Mouse (Mus musculus) gastrocnemius, postnatal 36 days (tissue): ENCODE results near the gene Man2a1. TPM values are rescaled to one million over a fixed set of nuclear protein-coding genes. Genes with fewer than 3 reads are reported as not detected.
A peak's percentile ranks its signal among the peaks of the same experiment; 100 is the strongest.

ENCODE experiments used
- DNase-seq, 2 experiments: peaks; one replicate each; pipeline ENCODE4 v3.0.0; 2022
- intact Hi-C: fragments of 180-260 bp; cut with DNase I; formaldehyde crosslinking; loops from one replicate; pipeline ENCODE4 v1.15.1; 2025
- long read RNA-seq, 2 experiments: library from polyadenylated mRNA; stranded (forward); transcript quantifications; one replicate each; pipeline ENCODE4 v2.0.0; 2021
- total RNA-seq, 2 experiments: library from RNA; stranded (reverse); gene quantifications; 2 replicates each; pipeline ENCODE4 v1.2.3; 2021

The Man2a1 gene
- 1 to 10 TPM; 6.9 to 7.6 TPM for total RNA-seq
- long read RNA-seq, experiment 1, partial matches to known transcripts, result 0 of 2 reads
- long read RNA-seq, experiment 1, other reads (novel, unspliced or antisense), result 2 of 2 reads
- long read RNA-seq, experiment 2, partial matches to known transcripts, result 0 of 1 reads
- long read RNA-seq, experiment 2, other reads (novel, unspliced or antisense), result 1 of 1 reads

GRCm38 (mm10) chr17:64600372-64601090 lies at the start of gene Man2a1:
TSS of gene Man2a1 (plus strand) at chr17:64600736.
- peak; percentile 84 for DNase-seq
- intact Hi-C loops, result loop anchor here (5.0 to 10.0 kb wide), 3 partner anchors 82 to 274 kb away; no protein-coding TSS in a partner anchor

- intact Hi-C loops, result no loop called here
- no peak for DNase-seq
Measured at GRCm38 (mm10) chr17:64553358-64553757, 47.2 kb upstream of the Man2a1 start.

GRCm38 (mm10) chr17:64554901-64555300 lies 45.6 kb upstream of the Man2a1 start:
- intact Hi-C loops, result no loop called here
- no peak for DNase-seq

- intact Hi-C loops, result no loop called here
- no peak for DNase-seq
Measured at GRCm38 (mm10) chr17:64556661-64557445, 43.7 kb upstream of the Man2a1 start.

- no peak for DNase-seq
- intact Hi-C loops, result no loop called here
Measured at GRCm38 (mm10) chr17:64558994-64559540, 41.5 kb upstream of the Man2a1 start.

GRCm38 (mm10) chr17:64566435-64566834 lies 34.1 kb upstream of the Man2a1 start:
- intact Hi-C loops, result no loop called here
- no peak for DNase-seq

GRCm38 (mm10) chr17:64567546-64567945 lies 33.0 kb upstream of the Man2a1 start:
- no peak for DNase-seq
- intact Hi-C loops, result no loop called here

- intact Hi-C loops, result no loop called here
- DNase-seq, result no peak
Measured at GRCm38 (mm10) chr17:64573981-64574380, 26.6 kb upstream of the Man2a1 start.

- DNase-seq, result no peak
- intact Hi-C loops, result no loop called here
Measured at GRCm38 (mm10) chr17:64575240-64575639, 25.3 kb upstream of the Man2a1 start.

- intact Hi-C loops, result no loop called here
- no peak for DNase-seq
Measured at GRCm38 (mm10) chr17:64577485-64577884, 23.1 kb upstream of the Man2a1 start.

GRCm38 (mm10) chr17:64578346-64578745 lies 22.2 kb upstream of the Man2a1 start:
- DNase-seq, result no peak
- intact Hi-C loops, result no loop called here

- no peak for DNase-seq
- intact Hi-C loops, result no loop called here
Measured at GRCm38 (mm10) chr17:64579696-64580095, 20.8 kb upstream of the Man2a1 start.

- intact Hi-C loops, result no loop called here
- DNase-seq, result no peak
Measured at GRCm38 (mm10) chr17:64581133-64581532, 19.4 kb upstream of the Man2a1 start.

GRCm38 (mm10) chr17:64581962-64582361 lies 18.6 kb upstream of the Man2a1 start:
- intact Hi-C loops, result no loop called here
- no peak for DNase-seq

- DNase-seq, result no peak
- intact Hi-C loops, result no loop called here
Measured at GRCm38 (mm10) chr17:64590483-64590882, 10.1 kb upstream of the Man2a1 start.

GRCm38 (mm10) chr17:64591366-64591765 lies 9.2 kb upstream of the Man2a1 start:
- DNase-seq, result no peak
- intact Hi-C loops, result no loop called here

GRCm38 (mm10) chr17:64592355-64592754 lies 8.2 kb upstream of the Man2a1 start:
- intact Hi-C loops, result no loop called here
- no peak for DNase-seq

GRCm38 (mm10) chr17:64592788-64593187 lies 7.7 kb upstream of the Man2a1 start:
- DNase-seq, result no peak
- intact Hi-C loops, result no loop called here

GRCm38 (mm10) chr17:64597770-64598169 lies 2.8 kb upstream of the Man2a1 start:
- intact Hi-C loops, result no loop called here
- no peak for DNase-seq

- intact Hi-C loops, result loop anchor here (5.0 to 10.0 kb wide), 3 partner anchors 82 to 275 kb away; no protein-coding TSS in a partner anchor
Measured at GRCm38 (mm10) chr17:64599916-64600315, 620 bp upstream of the Man2a1 start.

More at GRCm38 (mm10) chr17:64599916-64600315, 620 bp upstream of the Man2a1 start:
- DNase-seq, result no peak
